In genomic region chr10:7725751-7726500, GRCm38 (mm10) we compare ENCODE assay signal across 8 mouse cellular contexts. TPM values are rescaled to one million over a fixed set of nuclear protein-coding genes. Genes with fewer than 3 reads are reported as not detected.
A peak's percentile ranks its signal among the peaks of the same experiment; 100 is the strongest.
DNase-seq lines count a peak whose midpoint lies in the region; ATAC-seq and TF ChIP-seq lines count a peak whose summit lies in the region.

Katna1 (plus strand) TSS chr10:7726000.

- H3K36me3 ChIP-seq in hindbrain, postnatal 0 days (ENCODE audit: insufficient read depth, low read length), result no peaks in the 10 kb centered on the region

- H3K4me1 ChIP-seq in hindbrain, postnatal 0 days (ENCODE audit: insufficient read depth, low read length), result peaks cover 3% of the 10 kb centered on the region; the same call in 1 of the 2 replicates

- no peaks in the 10 kb centered on the region for H3K27me3 ChIP-seq in hindbrain, postnatal 0 days (ENCODE audit: insufficient read depth, low read length)

- no peak for TF ChIP-seq CTCF in gastrocnemius, adult 2 months (IDR thresholded peaks at IDR 0.05)
- TF ChIP-seq CTCF in hindbrain, postnatal 0 days (IDR thresholded peaks at IDR 0.05; ENCODE audit: low read depth), result no peak
- no peak for TF ChIP-seq CTCF in left cerebral cortex, adult 2 months (IDR thresholded peaks at IDR 0.05)

- peak within 1 kb of the TSS; percentile 90 for H3K4me3 ChIP-seq in gastrocnemius, adult 2 months
- H3K4me3 ChIP-seq in hindbrain, postnatal 0 days (ENCODE audit: low read length), result peak within 1 kb of the TSS; percentile 97
- peak within 1 kb of the TSS; percentile 86 for H3K4me3 ChIP-seq in left cerebral cortex, adult 2 months

- peak; percentile 99 for DNase-seq in ZHBTc4 (ENCODE audit: low read depth, low spot score)
- DNase-seq in gastrocnemius, adult 2 months, result peak; percentile 96
- peak; percentile 96 for DNase-seq in hindbrain, postnatal 0 days (ENCODE audit: low spot score)
- peak; percentile 90 to 91 for DNase-seq in left cerebral cortex, adult 2 months (ENCODE audit: extremely low spot score in 1 of 2, low spot score in 2 of 2)
- DNase-seq in right cerebral cortex, adult 2 months (ENCODE audit: low spot score in 2 of 2), result peak; percentile 88 to 89
- peak; percentile 96 for DNase-seq in urinary bladder, postnatal 14 days (ENCODE audit: low spot score)

- peak within 1 kb of the TSS; percentile 90 for H3K27ac ChIP-seq in gastrocnemius, adult 2 months
- peak within 1 kb of the TSS; percentile 65 for H3K27ac ChIP-seq in hindbrain, postnatal 0 days
- peak within 1 kb of the TSS; percentile 37; the same call in 1 of the 2 replicates for H3K27ac ChIP-seq in left cerebral cortex, adult 2 months

- intact Hi-C loops in gastrocnemius, adult 2 months (cut with DNase I), result no loop called here
- intact Hi-C loops in left cerebral cortex, adult 2 months (cut with DNase I), result no loop called here

- under 1% methylated on average over 49 of the region's 49 CpGs for WGBS in hindbrain, postnatal 0 days

- H3K4me2 ChIP-seq in hindbrain, postnatal 0 days (ENCODE audit: low read depth, low read length), result peak within 1 kb of the TSS; percentile 95

- peak; percentile 93 for ATAC-seq in common myeloid progenitor, adult 5-6 weeks (replicated peaks; ENCODE audit: low read depth, poor library complexity, severe bottlenecking)
- ATAC-seq in hindbrain, postnatal 0 days, result peak; percentile 99
- peak; percentile 95 for ATAC-seq in megakaryocyte, adult 5-6 weeks (ENCODE audit: poor library complexity, severe bottlenecking)

- H3K9ac ChIP-seq in hindbrain, postnatal 0 days (replicated peaks; ENCODE audit: low read length), result peak within 1 kb of the TSS; percentile 75

- no peaks in the 10 kb centered on the region for H3K9me3 ChIP-seq in hindbrain, postnatal 0 days (ENCODE audit: low read length)

RNA-seq across cellular contexts. Expression of gene Katna1, which starts in this region (rescaled TPM):
- 57.2 and 80.5 TPM in 2 replicates for total RNA-seq in common myeloid progenitor, adult 5-6 weeks (2017)
- total RNA-seq in gastrocnemius, adult 2 months (2021), result 10 to 100 TPM; 11.2 to 14.0 TPM
- total RNA-seq in hindbrain, postnatal 0 days (2014; rRNA removed), result 5.2 and 11.2 TPM in 2 replicates
- 18.6 and 26.0 TPM in 2 replicates for polyA plus RNA-seq in hindbrain, postnatal 0 days (2015; fragmentation: Nextera tagmentation; extraction: Ambion mirVana)
- total RNA-seq in left cerebral cortex, adult 2 months (2021), result 10 to 100 TPM; 16.8 to 18.5 TPM
- total RNA-seq in megakaryocyte, adult 5-6 weeks (2015), result 68.2 and 90.5 TPM in 2 replicates
- total RNA-seq in megakaryocyte, adult 5-6 weeks (2017), result 48.8 and 59.5 TPM in 2 replicates

Comparison
In these comparisons a context has a peak if more than half of its experiments do, and no peak if none do; other contexts are left out.
1. Peak in every context shown above with its lines: DNase-seq, ATAC-seq, H3K4me3 ChIP-seq and H3K27ac ChIP-seq.
2. H3K27ac ChIP-seq: peak in every context shown above with its lines; median percentile 90 in gastrocnemius, adult 2 months; 65 in hindbrain, postnatal 0 days; 37 in left cerebral cortex, adult 2 months.